Mouse (Mus musculus) yolk sac, embryonic 10.5 days (tissue): ENCODE data around the gene Grm6.

Source experiments
- DNase-seq: peaks from one replicate; pipeline ENCODE4 v3.0.0-alpha.2; 2017; ENCODE audit warnings: low spot score

Grm6 gene

GRCm38 (mm10) chr11:50850177-50850735 lies at the start of gene Grm6:
Gene Grm6, plus strand, starts transcription at chr11:50850685.
- no peak for DNase-seq

GRCm38 (mm10) chr11:50814233-50814632 lies 36.3 kb upstream of the Grm6 start:
- DNase-seq, result no peak

- DNase-seq, result no peak
Measured at GRCm38 (mm10) chr11:50826214-50826613, 24.3 kb upstream of the Grm6 start.

- DNase-seq, result peak; percentile 88
Measured at GRCm38 (mm10) chr11:50827010-50827953, 23.2 kb upstream of the Grm6 start, which contains the start of gene Zfp354c. Gene Zfp354c, minus strand, starts transcription at chr11:50827724.

- DNase-seq, result no peak
Measured at GRCm38 (mm10) chr11:50835727-50836126, 14.8 kb upstream of the Grm6 start.

GRCm38 (mm10) chr11:50841023-50841735 lies 9.3 kb upstream of the Grm6 start, which contains the start of gene Zfp879:
Gene Zfp879, minus strand, starts transcription at chr11:50841552.
- DNase-seq, result peak; percentile 87

GRCm38 (mm10) chr11:50845951-50846350 lies 4.5 kb upstream of the Grm6 start:
- DNase-seq, result no peak

- no peak for DNase-seq
Measured at GRCm38 (mm10) chr11:50847047-50847446, 3.4 kb upstream of the Grm6 start.

- no peak for DNase-seq
Measured at GRCm38 (mm10) chr11:50848520-50849137, 1.9 kb upstream of the Grm6 start.

- DNase-seq, result no peak
Measured at GRCm38 (mm10) chr11:50849310-50849709, 1.2 kb upstream of the Grm6 start.

- DNase-seq, result no peak
Measured at GRCm38 (mm10) chr11:50850989-50851601, 610 bp downstream of the Grm6 start.

GRCm38 (mm10) chr11:50878641-50879040 lies 28.2 kb downstream of the Grm6 start:
- no peak for DNase-seq

- DNase-seq, result no peak
Measured at GRCm38 (mm10) chr11:50883756-50884155, 33.3 kb downstream of the Grm6 start.

GRCm38 (mm10) chr11:50886231-50886932 lies 35.9 kb downstream of the Grm6 start:
- no peak for DNase-seq

- no peak for DNase-seq
Measured at GRCm38 (mm10) chr11:50886933-50887293, 36.4 kb downstream of the Grm6 start.

GRCm38 (mm10) chr11:50887390-50888128 lies 37.1 kb downstream of the Grm6 start, which contains the start of gene Zfp454:
Gene Zfp454, minus strand, starts transcription at chr11:50887651.
- peak; percentile 88 for DNase-seq

- DNase-seq, result peak; percentile 7
Measured at GRCm38 (mm10) chr11:50892441-50892840, 42.0 kb downstream of the Grm6 start.

GRCm38 (mm10) chr11:50897359-50897758 lies 46.9 kb downstream of the Grm6 start:
- no peak for DNase-seq

GRCm38 (mm10) chr11:50908136-50908535 lies 57.7 kb downstream of the Grm6 start:
- no peak for DNase-seq

- DNase-seq, result no peak
Measured at GRCm38 (mm10) chr11:50913301-50913700, 62.8 kb downstream of the Grm6 start.
